In genomic region chr17:50635961-50636585, GRCm38 (mm10) we compare ENCODE assay signal across 11 mouse cellular contexts.
"Had no signal": no experiment of that assay in that cellular context is flagged by ENCODE, and none has a peak within 500 bp of the region (broad histone marks: within the 10 kb centered on the region; RNA-seq: fewer than 3 reads in every experiment).

No protein-coding gene starts in this region.

- H3K27ac ChIP-seq: kidney, postnatal 0 days; limb, embryonic 13.5 days; liver, embryonic 14.5 days; neural tube, embryonic 12.5 days had no signal

- DNase-seq: kidney, postnatal 36 days; left cerebral cortex, postnatal 4 days; lung, adult 18-20 months; midbrain, embryonic 14.5 days; spleen, adult 18-20 months; thymus, adult 2 months; thymus, postnatal 25 days had no signal

- H3K27me3 ChIP-seq: limb, embryonic 13.5 days; neural tube, embryonic 12.5 days had no signal

- H3K4me3 ChIP-seq: limb, embryonic 13.5 days; neural tube, embryonic 12.5 days had no signal

- H3K36me3 ChIP-seq: limb, embryonic 13.5 days; neural tube, embryonic 12.5 days had no signal
